Mouse (Mus musculus) hindbrain, embryonic 16.5 days (tissue): ENCODE data around the gene Sdad1. TPM values are rescaled to one million over a fixed set of nuclear protein-coding genes. Genes with fewer than 3 reads are reported as not detected.

Source experiments
- ATAC-seq: fragments of 200-750 bp; cut with Nextera tagmentation; 2 replicates; pipeline ENCODE4 v1.8.0; 2017; ENCODE audit warnings: moderate TSS enrichment, moderate library complexity
- H3K27ac ChIP-seq: fragments of 300-500 bp; sonication (generic); 2 replicates; pipeline ENCODE4 v1.5.1; 2014; ENCODE audit warnings: low read depth, mild to moderate bottlenecking, control low read depth, low read length, moderate library complexity
- H3K27me3 ChIP-seq: fragments of 300-500 bp; sonication (generic); replicated peaks from 2 replicates; pipeline ENCODE4 v1.6.1; 2014; ENCODE audit warnings: low read length; ENCODE audit not compliant: control insufficient read depth, insufficient read depth
- H3K36me3 ChIP-seq: fragments of 300-500 bp; sonication (generic); 2 replicates; pipeline ENCODE4 v1.6.1; 2014; ENCODE audit warnings: mild to moderate bottlenecking, low read length, moderate library complexity, mixed read lengths; ENCODE audit not compliant: control insufficient read depth, insufficient read depth
- H3K4me1 ChIP-seq: fragments of 300-500 bp; sonication (generic); 2 replicates; pipeline ENCODE4 v1.6.1; 2014; ENCODE audit warnings: low read depth, low read length; ENCODE audit not compliant: control insufficient read depth, insufficient read depth
- H3K4me2 ChIP-seq: fragments of 300-500 bp; sonication (generic); 2 replicates; pipeline ENCODE4 v1.6.1; 2014; ENCODE audit warnings: mild to moderate bottlenecking, low read length, control low read depth, moderate library complexity
- H3K4me3 ChIP-seq: fragments of 300-500 bp; sonication (generic); 2 replicates; pipeline ENCODE4 v1.5.1; 2014; ENCODE audit warnings: mild to moderate bottlenecking, low read length, control low read depth, moderate library complexity
- H3K9ac ChIP-seq: fragments of 300-500 bp; sonication (generic); 2 replicates; pipeline ENCODE4 v1.6.1; 2014; ENCODE audit warnings: low read depth, mild to moderate bottlenecking, control low read depth, low read length, moderate library complexity
- H3K9me3 ChIP-seq: fragments of 300-500 bp; sonication (generic); 2 replicates; pipeline ENCODE4 v1.6.1; 2014; ENCODE audit warnings: mild to moderate bottlenecking, low read length, moderate library complexity; ENCODE audit not compliant: control insufficient read depth
- WGBS: fragments of 180-500 bp; shearing (Covaris S2); extraction: QIAGEN DNeasy Blood & Tissue Kit; methylation state at CpG from one replicate; pipeline ENCODE4 v1.1.7; 2014; 5-methylcytosine and 5-hydroxymethylcytosine counted together
- polyA plus RNA-seq: library from polyadenylated mRNA; unstranded; fragments of >200 nt; fragmentation: Nextera tagmentation; extraction: Ambion mirVana; gene quantifications from 2 replicates; pipeline ENCODE4 v1.2.1, GENCODE M21; 2015

The Sdad1 gene
- polyA plus RNA-seq, 1 experiment from 2014 or later = 27.0 TPM

DNA sequence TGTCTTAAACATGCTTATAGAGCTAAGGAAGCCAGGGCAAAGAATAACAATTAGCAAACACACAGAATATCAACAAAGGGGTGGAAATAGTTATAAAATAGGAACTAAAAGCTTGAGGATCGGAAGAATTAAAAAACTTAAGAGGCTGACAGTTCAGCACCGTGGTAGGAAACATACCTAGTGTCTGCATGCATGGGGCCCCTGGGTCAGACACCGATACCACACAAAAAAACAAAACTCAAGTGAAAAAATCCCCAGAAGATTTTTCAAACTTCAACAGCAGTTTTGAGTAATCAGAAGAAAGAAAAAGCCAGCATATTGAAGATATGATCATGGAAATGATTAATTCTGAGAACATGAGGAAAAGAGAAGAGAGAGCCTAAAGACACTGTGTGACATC, 26.5 kb upstream of the Sdad1 start:
- no peaks in the 10 kb centered on the region for H3K4me1 ChIP-seq
- no peak overlapping the region for H3K4me2 ChIP-seq
- 86% methylated on average over 3 of the region's 3 CpGs for WGBS
- no peaks in the 10 kb centered on the region for H3K9me3 ChIP-seq
- H3K9ac ChIP-seq = no peak overlapping the region
- ATAC-seq = no peak
- no peaks in the 10 kb centered on the region for H3K27me3 ChIP-seq
- no peak overlapping the region for H3K27ac ChIP-seq
- H3K36me3 ChIP-seq = no peaks in the 10 kb centered on the region
- no peak overlapping the region for H3K4me3 ChIP-seq

DNA sequence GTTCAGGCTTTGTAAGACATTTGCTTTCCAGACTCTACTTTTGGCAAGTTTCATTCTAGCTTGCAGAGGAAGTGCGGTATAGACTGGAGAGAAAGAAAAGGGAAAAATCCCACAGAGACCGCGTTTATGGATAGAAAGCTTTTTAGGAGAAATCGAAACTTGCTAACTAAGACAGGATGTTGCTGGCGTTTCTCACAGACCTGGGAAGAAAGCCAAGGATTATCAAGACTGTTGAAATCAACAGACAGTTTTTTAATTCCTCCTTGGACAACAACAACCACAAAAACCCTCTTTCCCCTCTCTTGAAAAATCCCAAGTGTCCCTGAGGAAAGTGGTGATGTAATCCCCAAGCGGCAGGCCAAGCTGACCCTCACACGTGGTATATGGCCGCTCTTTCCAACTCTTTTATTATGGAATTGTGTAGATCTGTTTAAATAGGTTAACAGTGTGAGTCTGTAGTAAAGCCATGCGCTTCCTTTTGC, 22.1 kb upstream of the Sdad1 start:
- Histone ChIP-seq H3K9me3 (no peaks in the 10 kb centered on the region), H3K27me3 (no peaks in the 10 kb centered on the region), H3K9ac (no peak overlapping the region), H3K4me3 (no peak overlapping the region), H3K4me1 (no peaks in the 10 kb centered on the region), H3K27ac (no peak overlapping the region), H3K36me3 (no peaks in the 10 kb centered on the region), H3K4me2 (no peak overlapping the region)
- WGBS = 65% methylated on average over 9 of the region's 9 CpGs
- no peak for ATAC-seq

DNA sequence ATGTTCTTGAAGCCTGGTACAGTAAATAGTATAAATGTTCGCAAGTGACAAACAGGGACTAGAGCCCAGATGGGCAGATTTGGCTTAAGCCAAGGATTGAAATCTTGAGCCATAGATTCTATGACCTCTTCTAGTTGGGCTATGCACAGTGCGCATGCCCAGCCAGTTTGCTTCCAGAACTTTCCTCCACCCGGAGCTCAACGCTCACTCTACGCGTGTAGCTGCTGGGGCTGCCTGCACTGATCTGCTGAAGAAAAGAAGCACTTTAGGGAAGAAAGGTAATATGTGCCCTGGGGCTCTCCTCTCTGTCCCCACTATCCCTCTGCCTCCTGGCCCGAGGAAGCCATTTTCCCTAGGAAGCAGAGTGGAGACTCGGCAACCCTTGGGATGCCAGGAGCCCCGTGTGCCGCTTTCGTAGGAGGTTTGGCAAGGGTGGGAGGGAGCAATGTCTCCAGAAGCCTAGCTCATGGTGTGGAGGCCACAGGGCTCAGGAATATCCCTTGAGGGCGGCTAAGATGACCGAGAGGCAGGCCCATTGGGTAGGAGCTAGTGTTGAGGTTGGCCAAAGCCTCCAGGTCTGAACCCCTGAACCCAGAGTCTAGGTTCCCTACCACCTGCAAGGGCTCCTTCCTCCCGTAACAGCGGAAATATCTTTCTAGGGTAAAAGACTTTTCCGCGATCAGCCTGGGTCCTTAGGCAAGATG, 21.5 kb upstream of the Sdad1 start, which contains the start of gene Art3:
TSS of gene Art3 (plus strand) at position 193 of the 704 bp plus-strand sequence.
- no peak within 1 kb of the TSS for H3K4me3 ChIP-seq
- no peaks in the 10 kb centered on the region for H3K9me3 ChIP-seq
- H3K27me3 ChIP-seq = no peaks in the 10 kb centered on the region
- no peaks in the 10 kb centered on the region for H3K36me3 ChIP-seq
- H3K9ac ChIP-seq = no peak within 1 kb of the TSS
- 95% methylated on average over 17 of the region's 17 CpGs for WGBS
- no peaks in the 10 kb centered on the region for H3K4me1 ChIP-seq
- no peak for ATAC-seq
- H3K27ac ChIP-seq = no peak within 1 kb of the TSS
- H3K4me2 ChIP-seq = no peak within 1 kb of the TSS

DNA sequence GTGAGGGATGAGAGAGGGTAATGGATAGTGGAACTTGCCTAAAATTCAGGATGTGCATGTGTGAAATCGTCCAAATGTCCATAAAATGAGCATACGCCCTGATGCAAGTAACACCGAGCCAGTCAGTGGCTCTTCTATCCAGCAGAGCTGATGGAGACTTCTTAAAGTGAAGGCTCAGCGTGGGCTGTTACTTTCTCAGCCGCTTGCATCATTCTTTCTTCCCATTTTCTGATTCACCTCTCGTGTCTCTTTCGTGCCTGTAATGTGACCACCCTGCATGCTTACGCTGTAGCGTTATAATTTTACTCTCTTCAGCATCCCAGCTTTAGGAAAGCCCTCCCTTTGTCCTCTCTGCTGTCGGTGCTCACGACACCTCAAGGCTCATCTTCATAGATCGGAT, 20.8 kb upstream of the Sdad1 start:
- Histone ChIP-seq H3K36me3 (no peaks in the 10 kb centered on the region), H3K27me3 (no peaks in the 10 kb centered on the region), H3K9ac (no peak overlapping the region), H3K9me3 (no peaks in the 10 kb centered on the region), H3K4me1 (no peaks in the 10 kb centered on the region), H3K4me2 (no peak overlapping the region), H3K27ac (no peak overlapping the region), H3K4me3 (no peak overlapping the region)
- ATAC-seq = no peak
- 92% methylated on average over 12 of the region's 12 CpGs for WGBS

DNA sequence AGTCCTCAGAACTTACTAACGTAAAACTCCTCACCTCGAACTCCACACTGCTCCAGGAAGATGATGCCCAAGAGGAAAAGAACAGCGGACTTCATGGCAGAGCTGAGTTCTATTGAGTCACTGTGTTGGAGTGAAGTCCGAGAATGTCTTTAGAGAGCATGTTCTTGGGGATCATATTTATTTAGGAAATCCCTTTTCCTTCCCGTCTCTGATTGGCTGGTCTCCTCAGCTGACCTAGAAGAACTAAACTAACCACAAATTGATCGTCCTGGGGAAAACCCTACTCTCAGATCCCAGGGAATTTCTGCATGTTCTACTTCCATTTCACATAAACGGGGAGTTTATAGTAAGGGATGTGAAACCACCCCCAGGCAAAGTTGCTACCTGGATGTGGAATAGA, 17.6 kb upstream of the Sdad1 start, which contains the start of gene Cxcl9:
TSS of gene Cxcl9 (minus strand) at position 151 of the 400 bp plus-strand sequence.
- 87% methylated on average over 7 of the region's 7 CpGs for WGBS
- Histone ChIP-seq H3K4me3 (no peak within 1 kb of the TSS), H3K9me3 (no peaks in the 10 kb centered on the region), H3K9ac (no peak within 1 kb of the TSS), H3K4me2 (no peak within 1 kb of the TSS), H3K27ac (no peak within 1 kb of the TSS), H3K27me3 (no peaks in the 10 kb centered on the region), H3K4me1 (no peaks in the 10 kb centered on the region), H3K36me3 (no peaks in the 10 kb centered on the region)
- ATAC-seq = no peak

DNA sequence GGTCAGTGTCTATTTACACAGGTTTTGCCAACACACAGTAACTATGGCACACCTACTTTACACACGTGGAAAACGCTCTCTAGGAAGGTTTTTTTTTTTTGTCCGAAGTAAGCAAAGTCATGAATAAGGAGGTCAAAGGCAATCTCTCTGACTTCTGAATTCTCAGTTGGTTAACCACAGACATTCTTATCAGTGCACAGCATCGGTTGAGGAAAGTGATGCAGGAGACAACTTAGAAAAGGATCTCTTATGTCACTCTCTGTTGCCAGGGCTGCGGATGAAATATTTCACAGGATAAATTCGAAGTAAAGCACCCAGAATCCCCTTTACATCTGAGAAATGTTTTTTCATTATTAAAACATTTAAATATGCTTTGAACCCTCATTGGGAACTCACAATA, 17.1 kb upstream of the Sdad1 start:
- Histone ChIP-seq H3K9ac (no peak overlapping the region), H3K4me1 (no peaks in the 10 kb centered on the region), H3K27me3 (no peaks in the 10 kb centered on the region), H3K4me2 (no peak overlapping the region), H3K4me3 (no peak overlapping the region), H3K9me3 (no peaks in the 10 kb centered on the region), H3K36me3 (no peaks in the 10 kb centered on the region), H3K27ac (no peak overlapping the region)
- no peak for ATAC-seq
- WGBS = 87% methylated on average over 6 of the region's 6 CpGs

DNA sequence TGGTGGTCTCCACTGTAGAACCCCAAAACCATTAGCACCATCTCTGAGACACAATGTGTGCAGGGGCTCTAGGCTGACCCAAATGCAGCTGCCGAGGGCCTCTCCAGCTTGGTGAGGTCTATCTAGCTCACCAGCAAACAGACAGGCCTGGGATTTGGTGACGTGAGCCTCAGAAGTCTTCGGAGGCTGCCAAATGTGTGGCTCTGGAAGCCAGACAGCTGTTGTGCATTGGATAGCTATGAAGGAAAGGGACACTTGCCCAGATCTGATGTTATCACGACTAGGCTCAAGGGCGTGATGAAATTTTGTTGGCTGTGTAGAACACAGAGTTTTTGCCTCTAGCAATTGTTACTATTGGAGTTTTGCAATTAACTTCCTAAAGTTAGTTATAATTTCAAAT, 13.0 kb upstream of the Sdad1 start:
- Histone ChIP-seq H3K36me3 (no peaks in the 10 kb centered on the region), H3K27ac (no peak overlapping the region), H3K27me3 (no peaks in the 10 kb centered on the region), H3K4me1 (no peaks in the 10 kb centered on the region), H3K9ac (no peak overlapping the region), H3K4me3 (no peak overlapping the region), H3K9me3 (no peaks in the 10 kb centered on the region), H3K4me2 (no peak overlapping the region)
- ATAC-seq = no peak
- 81% methylated on average over 5 of the region's 5 CpGs for WGBS

DNA sequence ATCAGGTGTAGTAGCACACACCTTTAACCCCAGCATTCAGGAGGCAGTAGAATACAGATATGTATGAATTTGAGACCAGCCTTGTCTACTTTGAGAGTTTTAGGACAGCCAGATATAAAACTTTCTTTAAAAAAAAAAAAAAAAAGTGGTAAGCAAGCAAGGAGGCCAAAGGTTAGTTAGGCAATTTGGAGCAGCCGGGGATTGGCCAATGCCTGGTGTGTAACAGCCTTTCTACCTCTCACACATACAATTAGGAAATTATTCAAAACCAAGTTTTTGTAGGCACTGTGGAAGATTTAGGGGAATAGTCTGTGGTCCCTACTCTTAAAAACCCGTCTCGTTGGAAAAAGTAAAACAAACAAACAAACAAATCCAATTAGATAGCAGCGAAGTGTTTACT, 12.3 kb upstream of the Sdad1 start:
- H3K4me2 ChIP-seq = no peak overlapping the region
- H3K4me3 ChIP-seq = no peak overlapping the region
- 90% methylated on average over 4 of the region's 4 CpGs for WGBS
- no peak overlapping the region for H3K9ac ChIP-seq
- no peaks in the 10 kb centered on the region for H3K36me3 ChIP-seq
- H3K4me1 ChIP-seq = no peaks in the 10 kb centered on the region
- H3K9me3 ChIP-seq = no peaks in the 10 kb centered on the region
- no peaks in the 10 kb centered on the region for H3K27me3 ChIP-seq
- ATAC-seq = no peak
- H3K27ac ChIP-seq = no peak overlapping the region

DNA sequence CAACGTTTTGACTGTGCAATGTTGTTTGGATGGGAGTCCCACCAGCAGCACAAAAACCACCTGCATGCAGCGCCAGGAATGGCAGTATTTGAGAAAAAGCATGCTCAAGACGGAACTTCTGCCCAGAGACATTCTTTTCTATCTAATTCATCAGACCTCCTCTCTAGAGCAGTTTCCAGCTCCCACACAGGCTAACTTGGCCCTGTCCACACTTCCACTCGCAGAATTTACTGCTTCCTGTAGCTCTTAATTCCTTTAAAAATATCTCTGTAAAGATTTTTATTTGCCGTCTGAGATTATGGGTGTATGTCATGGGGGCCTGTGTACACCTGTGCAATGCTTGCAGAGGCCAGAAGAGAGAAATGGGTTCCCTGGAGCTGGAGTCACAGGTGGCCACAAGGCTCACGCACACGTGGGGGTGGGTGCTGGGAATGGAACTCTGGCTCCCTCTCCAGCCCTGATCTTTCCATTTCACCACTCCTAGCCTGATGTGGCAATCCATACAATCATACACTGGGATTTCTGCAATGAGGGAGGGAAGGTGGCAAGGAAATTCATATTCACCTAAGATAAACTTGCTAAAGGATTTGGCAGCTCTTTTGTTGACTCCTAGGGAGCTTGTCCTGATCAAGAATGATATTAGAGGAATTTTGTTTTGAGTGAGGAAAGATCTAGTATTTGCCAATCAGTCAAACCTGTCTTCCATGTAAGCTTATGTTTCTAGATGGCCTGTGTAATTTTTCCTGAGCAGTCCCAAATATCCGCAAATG, 11.5 kb upstream of the Sdad1 start:
- WGBS = 69% methylated on average over 8 of the region's 8 CpGs
- no peaks in the 10 kb centered on the region for H3K9me3 ChIP-seq

More for the DNA sequence above, 11.5 kb upstream of the Sdad1 start:
- Histone ChIP-seq H3K4me1 (no peaks in the 10 kb centered on the region), H3K9ac (no peak overlapping the region), H3K4me3 (no peak overlapping the region), H3K36me3 (no peaks in the 10 kb centered on the region), H3K27ac (no peak overlapping the region), H3K27me3 (no peaks in the 10 kb centered on the region), H3K4me2 (no peak overlapping the region)
- no peak for ATAC-seq
